Mouse (Mus musculus): ENCODE data around the gene Shank1.

GRCm38 (mm10) chr7:44332336-44332735 is 22.3 kb downstream of the Shank1 start:
- TF ChIP-seq CTCF (IDR thresholded peaks at IDR 0.05; ENCODE audit: low read depth, low read length): no peak
- TF ChIP-seq GATA1 (IDR thresholded peaks at IDR 0.05; ENCODE audit: borderline replicate concordance, low read length): no peak
- no peak for TF ChIP-seq TAL1 (conservative IDR thresholded peaks at IDR 0.05; ENCODE audit: low read depth, low read length)
- TF ChIP-seq POLR2AphosphoS5 (IDR thresholded peaks at IDR 0.05; ENCODE audit: insufficient replicate concordance, low read depth, low read length): no peak
- TF ChIP-seq GATA2 (IDR thresholded peaks at IDR 0.05; ENCODE audit: borderline replicate concordance, low read depth, low read length): no peak

Measured in G1E (cell line).